Mouse (Mus musculus) cerebellum, adult 11 months (tissue): ENCODE results near the gene Kif26b.

Experiments
- DNase-seq: peaks from one replicate; pipeline ENCODE4 v3.0.0; 2022

The Kif26b gene

DNA sequence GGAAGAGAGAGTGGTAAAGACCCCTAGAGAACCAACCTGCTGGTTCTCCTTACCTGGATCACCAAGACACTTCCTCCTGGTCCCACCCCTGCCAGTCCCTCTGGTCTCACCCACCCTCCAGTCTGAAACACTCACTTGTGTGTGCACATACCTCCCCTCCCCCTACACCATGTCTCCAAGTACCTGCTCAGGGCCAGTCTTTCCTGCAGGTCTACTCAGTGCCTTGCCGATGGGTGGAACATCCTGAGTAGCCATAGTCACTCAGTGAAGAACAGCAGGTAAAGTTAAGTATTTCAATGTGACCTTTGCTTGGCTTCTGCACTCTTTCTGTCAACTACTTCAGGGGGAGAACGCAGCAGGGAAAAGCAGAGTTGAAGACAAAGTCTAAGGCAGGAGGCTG lies 268.5 kb downstream of the Kif26b start:
- no peak for DNase-seq

DNA sequence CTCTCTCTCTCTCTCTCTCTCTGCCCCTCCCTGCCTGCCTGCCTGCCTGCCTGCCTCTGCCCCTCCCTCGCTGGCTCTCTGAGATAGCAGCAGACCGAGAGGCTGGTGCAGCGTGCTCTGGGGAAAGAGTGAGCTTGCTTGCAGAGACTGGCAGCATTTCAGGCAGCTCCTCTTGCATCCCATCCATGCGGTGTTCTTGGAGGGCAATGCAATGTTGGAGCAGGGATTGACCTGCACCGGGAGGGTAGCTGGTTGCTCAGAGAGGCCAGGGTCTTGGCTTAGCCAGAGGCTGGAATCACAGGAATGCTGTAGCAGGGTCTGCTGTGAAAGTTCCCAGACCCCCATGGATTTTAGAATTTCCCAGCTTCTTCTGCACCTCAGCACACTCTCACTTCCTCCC lies 269.4 kb downstream of the Kif26b start:
- DNase-seq, result peak; percentile 75

DNA sequence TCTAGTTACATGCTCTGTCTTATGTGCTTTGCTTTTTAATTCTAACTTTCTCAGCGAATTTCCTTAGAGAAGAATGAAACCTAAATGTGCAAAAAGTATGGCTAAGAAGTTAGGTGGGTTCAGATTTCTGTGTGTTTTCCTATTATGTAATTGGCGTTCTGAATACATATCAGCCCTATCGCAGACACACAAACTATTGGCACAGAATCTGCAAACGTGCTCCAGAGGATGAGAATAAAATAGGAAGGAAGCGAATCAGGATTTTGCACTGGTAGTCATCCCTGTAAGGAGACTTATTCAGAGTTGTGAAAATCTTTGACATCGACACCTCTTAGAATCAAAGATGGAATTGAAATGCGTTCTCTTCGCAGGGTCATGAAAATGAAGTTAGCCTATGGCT lies 270.0 kb downstream of the Kif26b start:
- no peak for DNase-seq

DNA sequence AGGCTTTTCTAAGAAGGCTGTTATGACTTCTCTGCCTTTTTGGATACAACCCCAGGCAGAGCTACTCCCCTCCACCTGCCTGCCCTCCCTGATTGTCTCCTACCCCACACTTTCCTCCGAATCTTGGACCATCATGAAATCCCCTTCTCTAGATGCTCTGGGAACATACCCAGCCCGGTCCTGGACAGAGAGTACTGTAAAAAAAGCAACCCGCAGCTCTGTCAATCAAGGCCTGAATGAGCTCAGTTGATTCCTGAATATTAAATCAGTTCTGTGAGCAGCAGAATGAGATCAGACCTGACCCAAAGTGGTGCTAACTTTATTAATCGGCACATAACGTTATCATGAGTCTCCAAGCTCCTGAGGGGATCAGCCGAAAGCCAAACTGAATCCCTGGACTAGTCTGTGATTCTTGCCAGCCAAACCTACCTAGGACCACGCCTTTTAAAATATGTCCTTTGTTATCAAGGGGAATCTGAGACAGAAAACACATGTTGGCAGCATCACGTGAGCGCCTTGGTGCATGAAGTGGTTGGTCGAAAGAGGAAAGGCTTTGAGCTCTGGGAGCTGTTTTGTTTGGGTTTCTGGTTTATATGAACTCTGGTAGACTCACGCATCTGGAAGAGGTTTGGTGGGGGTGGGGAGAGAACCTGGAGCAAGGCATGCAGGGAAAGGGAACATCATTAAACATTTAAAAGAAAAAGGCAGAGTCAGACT lies 271.1 kb downstream of the Kif26b start:
- no peak for DNase-seq

DNA sequence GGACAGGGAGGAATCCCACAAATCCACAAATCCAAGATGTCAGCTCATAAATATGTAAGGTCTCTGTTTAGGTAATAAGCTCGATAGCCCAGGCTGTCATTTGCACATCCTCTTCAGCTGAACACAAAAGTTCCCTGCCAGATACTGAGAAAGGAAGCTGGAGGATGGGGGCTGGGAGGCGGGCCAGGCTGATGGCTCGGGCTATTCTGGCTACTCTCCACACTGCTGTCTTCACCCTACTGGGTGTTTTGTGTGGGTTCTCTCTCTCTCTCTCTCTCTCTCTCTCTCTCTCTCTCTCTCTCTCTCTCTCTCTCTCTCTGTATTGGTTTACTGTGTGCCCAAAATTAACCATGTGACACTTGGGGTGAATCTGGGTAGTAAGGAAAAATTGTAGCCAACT lies 274.2 kb downstream of the Kif26b start:
- peak; percentile 35 for DNase-seq

GRCm38 (mm10) chr1:178817476-178817875 lies 288.6 kb downstream of the Kif26b start:
- DNase-seq, result no peak

DNA sequence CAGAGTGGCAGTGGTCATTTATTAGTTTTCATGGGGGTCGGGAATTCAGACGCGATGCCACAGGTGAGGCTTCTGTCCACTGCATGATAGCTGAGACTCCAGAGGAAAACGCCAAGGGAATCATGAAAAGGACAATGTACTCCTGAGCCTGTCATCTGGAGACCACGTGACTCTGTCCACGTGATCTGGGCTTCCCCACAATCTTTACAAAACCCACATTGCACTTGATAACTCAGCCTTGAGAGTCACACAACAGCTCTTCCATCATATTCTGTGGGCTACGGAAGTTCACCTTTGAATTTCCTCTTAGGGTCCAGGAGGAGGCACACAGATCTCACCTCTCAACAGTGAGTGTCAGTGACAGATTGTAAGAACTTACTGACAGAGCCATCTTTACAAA lies 290.1 kb downstream of the Kif26b start:
- no peak for DNase-seq

DNA sequence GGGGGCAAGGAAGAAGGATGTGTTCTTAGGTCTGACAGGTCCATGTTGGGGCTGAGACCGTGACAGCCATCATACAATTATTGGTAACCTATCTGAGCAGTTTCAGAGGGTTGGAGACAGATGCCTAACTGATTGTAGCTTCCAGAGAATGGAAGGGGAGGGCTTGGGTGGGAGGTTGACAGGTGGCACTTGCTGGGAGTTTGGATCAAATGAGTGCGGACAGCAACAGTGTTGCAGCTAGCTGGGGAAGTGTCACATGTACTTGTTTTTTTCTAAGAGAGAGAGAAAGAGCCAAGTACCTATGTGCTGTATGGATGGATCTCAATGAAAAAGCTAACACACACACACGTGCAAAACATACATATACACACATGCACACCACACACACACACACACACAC lies 291.2 kb downstream of the Kif26b start:
- no peak for DNase-seq

GRCm38 (mm10) chr1:178820556-178821435 lies 291.9 kb downstream of the Kif26b start:
- DNase-seq, result no peak

DNA sequence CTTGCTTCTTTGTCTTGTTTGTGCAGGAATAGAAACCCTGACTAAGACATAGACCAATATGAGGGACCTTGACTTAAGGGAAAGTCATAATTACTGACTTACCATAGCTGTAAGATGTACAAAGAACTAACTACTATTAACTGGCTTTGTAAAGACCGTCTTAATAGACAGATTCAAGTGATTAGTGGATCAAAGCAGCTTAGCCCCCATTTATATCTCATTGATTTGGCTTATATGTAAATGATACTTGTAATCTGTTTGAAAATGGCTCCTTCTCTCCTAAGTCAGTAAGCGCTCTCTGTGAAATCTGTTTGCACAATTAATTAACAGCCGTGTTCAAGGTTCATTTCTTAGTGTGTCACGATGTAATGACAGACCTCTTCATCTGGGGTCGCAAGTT lies 295.9 kb downstream of the Kif26b start:
- DNase-seq, result no peak

DNA sequence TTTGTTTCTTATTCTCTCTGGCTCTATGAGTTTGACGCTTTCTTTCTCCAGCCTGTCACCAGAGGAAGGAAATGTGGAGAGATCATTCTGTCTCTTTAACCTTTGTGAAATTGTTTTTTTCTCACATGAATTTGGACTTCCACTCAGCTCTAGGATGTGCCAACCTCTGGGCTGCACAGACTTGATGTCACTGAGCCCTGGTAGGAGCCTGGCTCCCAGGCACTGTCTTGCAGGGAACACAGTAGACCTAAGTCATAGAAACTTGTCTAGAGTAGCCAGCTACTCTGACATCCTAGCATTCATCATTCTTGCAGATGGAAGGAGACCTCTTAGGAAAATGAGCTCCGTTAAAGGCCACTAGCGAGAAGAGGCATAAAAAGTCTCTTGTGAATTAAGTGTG lies 298.3 kb downstream of the Kif26b start:
- no peak for DNase-seq

GRCm38 (mm10) chr1:178829456-178829855 lies 300.5 kb downstream of the Kif26b start:
- no peak for DNase-seq

- DNase-seq, result no peak
Observed at GRCm38 (mm10) chr1:178832571-178832970, 303.6 kb downstream of the Kif26b start.

GRCm38 (mm10) chr1:178835805-178836204 lies 306.9 kb downstream of the Kif26b start:
- no peak for DNase-seq

- no peak for DNase-seq
Observed at GRCm38 (mm10) chr1:178836998-178837397, 308.1 kb downstream of the Kif26b start.

GRCm38 (mm10) chr1:178838696-178839320 lies 309.9 kb downstream of the Kif26b start:
- no peak for DNase-seq

DNA sequence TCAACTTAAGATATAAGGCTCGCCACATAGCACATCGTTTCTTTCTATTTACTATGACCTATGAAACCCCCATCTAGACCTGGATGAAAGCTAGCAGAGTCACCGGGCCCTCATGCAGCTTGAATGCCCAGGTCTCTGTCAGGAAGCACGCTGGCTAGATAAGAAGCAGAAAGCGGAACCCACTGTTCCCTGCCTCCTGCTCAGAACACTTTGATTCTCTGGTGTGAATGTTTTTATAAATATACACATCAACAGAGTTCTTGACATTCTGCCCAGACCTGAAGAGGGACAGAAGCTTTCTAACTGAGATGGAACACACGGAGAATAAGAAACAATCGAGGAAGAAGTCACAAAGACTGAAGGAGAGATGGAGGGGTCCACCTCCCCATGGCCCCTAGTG lies 311.4 kb downstream of the Kif26b start:
- no peak for DNase-seq

- DNase-seq, result no peak
Observed at GRCm38 (mm10) chr1:178844839-178845238, 315.9 kb downstream of the Kif26b start.

- DNase-seq, result no peak
Observed at GRCm38 (mm10) chr1:178847569-178847968, 318.6 kb downstream of the Kif26b start.

- peak; percentile 26 for DNase-seq
Observed at GRCm38 (mm10) chr1:178848380-178849106, 319.6 kb downstream of the Kif26b start.

DNA sequence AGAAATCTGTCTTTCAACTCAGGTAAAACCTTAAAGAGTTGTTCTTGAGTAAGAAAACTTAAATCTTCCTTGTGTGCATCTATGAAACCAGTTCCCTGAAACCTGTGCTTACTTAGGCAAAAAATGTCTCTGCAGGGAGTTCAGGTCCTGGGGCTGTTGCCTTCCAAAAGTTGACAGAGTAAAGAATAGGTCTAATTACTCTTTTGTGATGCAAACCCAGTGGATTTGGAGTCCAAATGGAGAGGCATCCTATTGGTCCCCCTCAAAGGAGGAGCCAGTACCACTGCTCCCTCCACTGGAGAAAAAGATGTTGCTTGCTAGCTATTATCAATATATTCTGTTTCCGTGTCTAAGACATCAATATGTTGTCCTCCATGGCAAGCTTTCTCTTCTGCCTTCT lies 321.6 kb downstream of the Kif26b start:
- no peak for DNase-seq

DNA sequence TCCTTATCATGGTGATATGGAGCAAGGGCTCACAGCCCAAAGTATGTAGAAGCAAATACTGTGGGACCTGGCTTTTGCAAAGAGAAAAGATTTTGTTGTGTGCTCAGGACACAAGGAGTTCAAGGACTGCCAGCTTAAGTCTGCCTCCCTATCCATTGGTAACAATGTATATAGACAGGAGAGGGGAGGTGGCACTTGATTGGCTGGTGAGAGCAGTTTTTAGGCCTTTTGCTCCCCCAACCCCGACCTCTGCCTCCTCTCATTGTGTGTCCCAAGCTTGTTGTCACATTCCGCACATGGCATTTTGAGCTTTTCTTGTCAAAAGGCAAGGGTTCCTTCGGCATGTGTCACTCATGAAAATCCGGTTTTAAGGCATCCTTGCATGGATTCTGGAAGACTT lies 326.0 kb downstream of the Kif26b start:
- DNase-seq, result no peak

- DNase-seq, result no peak
Observed at GRCm38 (mm10) chr1:178855974-178856373, 327.0 kb downstream of the Kif26b start.
